Mouse (Mus musculus) CH12.LX (cell line): ENCODE data around the gene Ly6g6d. TPM values are rescaled to one million over a fixed set of nuclear protein-coding genes. Genes with fewer than 3 reads are reported as not detected.
"Not testable (repeated sequence)": the region's sequence is repeated elsewhere in the genome, so short reads cannot be mapped to it uniquely, and the experiment has no call there.

Source experiments
- DNase-seq: peaks from one replicate; pipeline ENCODE4 v3.0.0-alpha.2; 2013; ENCODE audit errors: extremely low read depth
- H3K27ac ChIP-seq: 2 replicates; pipeline ENCODE4 v1.5.1; 2012; ENCODE audit warnings: low read depth, mild to moderate bottlenecking, control low read depth, moderate library complexity; ENCODE audit not compliant: insufficient read depth
- H3K27me3 ChIP-seq: replicated peaks from 2 replicates; pipeline ENCODE3; 2012; ENCODE audit warnings: inconsistent platforms
- H3K36me3 ChIP-seq, 2 experiments: replicated peaks in 1 of 2; 2 replicates each; pipeline versions ENCODE3 to v1.6.1; 2012; ENCODE audit warnings: inconsistent platforms in 1 of 2, low read length in 1 of 2, mild to moderate bottlenecking in 1 of 2, mixed read lengths in 1 of 2, moderate library complexity in 1 of 2; ENCODE audit not compliant: control insufficient read depth in 1 of 2, insufficient read depth in 1 of 2
- H3K4me1 ChIP-seq, 2 experiments: 2 replicates each; pipeline ENCODE4 v1.6.1; 2012; ENCODE audit warnings: inconsistent platforms in 1 of 2, moderate library complexity in 1 of 2; ENCODE audit not compliant: insufficient read depth in 2 of 2, control insufficient read depth in 1 of 2
- H3K4me2 ChIP-seq: 2 replicates; pipeline ENCODE4 v1.6.1; 2012; ENCODE audit warnings: low read depth, mild to moderate bottlenecking, control low read depth; ENCODE audit not compliant: poor library complexity, insufficient read depth, severe bottlenecking
- H3K4me3 ChIP-seq, 3 experiments: fragments of 150-350 bp in 1 of 3; sonication (generic) in 1 of 3; replicated peaks in 1 of 3; 2 replicates each; pipeline versions ENCODE3 to v1.5.1; 2011 to 2012; ENCODE audit warnings: low read depth in 2 of 3, low read length in 2 of 3, mild to moderate bottlenecking in 2 of 3, moderate library complexity in 2 of 3, control low read depth in 1 of 3, improper control_type of control experiment in 1 of 3, inconsistent platforms in 1 of 3, mixed read lengths in 1 of 3; ENCODE audit not compliant: poor library complexity in 1 of 3
- H3K79me2 ChIP-seq: replicated peaks from 2 replicates; pipeline ENCODE4 v1.6.1; 2012; ENCODE audit warnings: mild to moderate bottlenecking, moderate library complexity; ENCODE audit not compliant: control insufficient read depth, poor library complexity, insufficient read depth, severe bottlenecking; ENCODE audit errors: extremely low read depth
- H3K9ac ChIP-seq: 2 replicates; pipeline ENCODE4 v1.6.1; 2012; ENCODE audit warnings: low read depth, mild to moderate bottlenecking, control low read depth, moderate library complexity; ENCODE audit not compliant: insufficient read depth
- H3K9me3 ChIP-seq: replicated peaks from 2 replicates; pipeline ENCODE3; 2012; ENCODE audit warnings: low read length, inconsistent platforms, mixed read lengths
- CHD2 ChIP-seq: IDR thresholded peaks from 2 replicates; pipeline ENCODE4 v1.6.1; 2011; ENCODE audit warnings: low read length, improper control_type of control experiment
- CTCF ChIP-seq, 2 experiments: IDR thresholded peaks in 1 of 2; conservative IDR thresholded peaks in 1 of 2; 2 replicates each; pipeline ENCODE4 v1.5.1; 2011 to 2012; ENCODE audit warnings: low read depth in 2 of 2, low read length in 2 of 2, improper control_type of control experiment in 1 of 2, inconsistent platforms in 1 of 2, mild to moderate bottlenecking in 1 of 2, moderate library complexity in 1 of 2
- HCFC1 ChIP-seq: IDR thresholded peaks from 2 replicates; pipeline ENCODE4 v1.6.1; 2012; ENCODE audit warnings: low read depth, mild to moderate bottlenecking, inconsistent platforms, low read length, improper control_type of control experiment
- JUN ChIP-seq: IDR thresholded peaks from 2 replicates; pipeline ENCODE4 v1.6.1; 2011; ENCODE audit warnings: low read depth, mild to moderate bottlenecking, low read length, improper control_type of control experiment, moderate library complexity; ENCODE audit not compliant: insufficient read depth
- JUND ChIP-seq: conservative IDR thresholded peaks from 2 replicates; pipeline ENCODE4 v1.6.1; 2011; ENCODE audit warnings: low read depth, low read length, improper control_type of control experiment
- KAT2A ChIP-seq: IDR thresholded peaks from 2 replicates; pipeline ENCODE4 v1.6.1; 2012; ENCODE audit warnings: low read length, improper control_type of control experiment, inconsistent platforms; ENCODE audit not compliant: insufficient replicate concordance
- MAX ChIP-seq: IDR thresholded peaks from 2 replicates; pipeline ENCODE4 v1.6.1; 2011; ENCODE audit warnings: low read length, improper control_type of control experiment
- NRF1 ChIP-seq: IDR thresholded peaks from 2 replicates; pipeline ENCODE4 v1.6.1; 2014; ENCODE audit warnings: low read depth, mild to moderate bottlenecking, inconsistent platforms, low read length, improper control_type of control experiment, moderate library complexity
- RAD21 ChIP-seq: IDR thresholded peaks from 2 replicates; pipeline ENCODE4 v1.6.1; 2011; ENCODE audit warnings: low read depth, mild to moderate bottlenecking, low read length, improper control_type of control experiment, moderate library complexity
- SMC3 ChIP-seq: IDR thresholded peaks from 2 replicates; pipeline ENCODE4 v1.6.1; 2011; ENCODE audit warnings: low read depth, low read length, improper control_type of control experiment
- TBP ChIP-seq: conservative IDR thresholded peaks from 2 replicates; pipeline ENCODE4 v1.6.1; 2011; ENCODE audit warnings: low read depth, low read length, improper control_type of control experiment
- TCF12 ChIP-seq: IDR thresholded peaks from 2 replicates; pipeline ENCODE4 v1.6.1; 2014; ENCODE audit warnings: low read depth, mild to moderate bottlenecking, inconsistent platforms, low read length, improper control_type of control experiment
- USF1 ChIP-seq: IDR thresholded peaks from 2 replicates; pipeline ENCODE4 v1.6.1; 2014; ENCODE audit warnings: low read depth, mild to moderate bottlenecking, inconsistent platforms, low read length, improper control_type of control experiment
- ZC3H11A ChIP-seq: IDR thresholded peaks from 2 replicates; pipeline ENCODE4 v1.6.1; 2012; ENCODE audit warnings: low read depth, mild to moderate bottlenecking, inconsistent platforms, low read length, improper control_type of control experiment
- ZNF384 ChIP-seq: IDR thresholded peaks from 2 replicates; pipeline ENCODE4 v1.6.1; 2012; ENCODE audit warnings: low read depth, low read length, improper control_type of control experiment, inconsistent platforms
- dilution Hi-C: fragments of 300-500 bp; cut with MboI; formaldehyde crosslinking; loops from 2 replicates; pipeline ENCODE4 v1.14.3; 2020; ENCODE audit warnings: low sequenced_read_pairs; ENCODE audit not compliant: extremely low pct_unique_long_range_greater_than_20kb, extremely low pct_ligation_motif_present
- in situ Hi-C: fragments of 300-500 bp; cut with MboI; formaldehyde crosslinking; loops from 3 replicates; pipeline ENCODE4 v1.14.3; 2019; ENCODE audit warnings: low sequenced_read_pairs, low pct_ligation_motif_present, low pct_unique_long_range_greater_than_20kb, mixed read lengths
- polyA plus RNA-seq: library from polyadenylated mRNA; unstranded; fragments of >175 nt; gene quantifications from 2 replicates; pipeline ENCODE4 v1.2.1, GENCODE M21; 2012; ENCODE audit warnings: low read depth; ENCODE audit not compliant: insufficient read length
- total RNA-seq, 2 experiments: library from RNA; depleted of rRNA; stranded (reverse); fragments of 300-350 nt in 1 of 2; fragments of >200 nt in 1 of 2; gene quantifications; 2 replicates each; pipeline ENCODE4 v1.2.3; 2012 to 2014

Ly6g6d gene
- total and polyA plus RNA-seq, 3 experiments = 0.44 TPM; not detected in 2

- dilution Hi-C loops = no loop called here
- H3K4me1 ChIP-seq = peaks cover 5 to 27% of the 10 kb centered on the region in 2 experiments; a peak in 3 of 4 replicates
- no peaks in the 10 kb centered on the region for H3K79me2 ChIP-seq
- TF ChIP-seq ZNF384 (no peak), TCF12 (no peak), JUND (no peak), NRF1 (no peak), MAX (no peak), USF1 (no peak), JUN (no peak), CHD2 (no peak), RAD21 (no peak), KAT2A (no peak), HCFC1 (no peak), CTCF (conservative IDR thresholded peaks at IDR 0.05 in 1 of 2, IDR thresholded peaks at IDR 0.05 in 1 of 2; ENCODE audit: low read depth in 2 of 2, low read length in 2 of 2) (no peak), ZC3H11A (no peak)
- no peaks in the 10 kb centered on the region for H3K9me3 ChIP-seq
- no peaks in the 10 kb centered on the region for H3K27me3 ChIP-seq
- no peak for DNase-seq
- no peak overlapping the region for H3K4me2 ChIP-seq
- in situ Hi-C loops = no loop called here
- no peak overlapping the region for H3K4me3 ChIP-seq
- H3K9ac ChIP-seq = no peak overlapping the region
- no peak overlapping the region for H3K27ac ChIP-seq
- H3K36me3 ChIP-seq = peaks cover 0 to 20% of the 10 kb centered on the region in 2 experiments
Observed at GRCm38 (mm10) chr17:35034896-35035295, 43.0 kb downstream of the Ly6g6d start.

- H3K79me2 ChIP-seq, H3K4me3 ChIP-seq, H3K9ac ChIP-seq, dilution Hi-C loops, H3K9me3 ChIP-seq, H3K27ac ChIP-seq, H3K4me2 ChIP-seq, in situ Hi-C loops, H3K27me3 ChIP-seq, DNase-seq: not testable (repeated sequence)
- H3K36me3 ChIP-seq = peaks cover 0 to 26% of the 10 kb centered on the region in 2 experiments
- peaks cover 5 to 39% of the 10 kb centered on the region in 2 experiments; a peak in 3 of 4 replicates for H3K4me1 ChIP-seq
Observed at GRCm38 (mm10) chr17:35033703-35034102, 44.2 kb downstream of the Ly6g6d start.

- in situ Hi-C loops = no loop called here
- dilution Hi-C loops = no loop called here
- Histone ChIP-seq H3K27me3 (no peaks in the 10 kb centered on the region), H3K9ac (no peak overlapping the region), H3K4me2 (no peak overlapping the region), H3K27ac (no peak overlapping the region), H3K36me3 (peaks cover 0 to 26% of the 10 kb centered on the region in 2 experiments), H3K9me3 (no peaks in the 10 kb centered on the region), H3K79me2 (no peaks in the 10 kb centered on the region), H3K4me3 (no peak overlapping the region), H3K4me1 (peaks cover 10 to 49% of the 10 kb centered on the region in 2 experiments)
- peak; percentile 40 for DNase-seq
- TF ChIP-seq ZC3H11A = no peak
- peak; percentile 27; the same call in 1 of the 2 replicates for TF ChIP-seq SMC3
- TF ChIP-seq RAD21 = peak; percentile 10
- peak in 1 of 2 experiments; percentile 40; a peak in 2 of 4 replicates for TF ChIP-seq CTCF (conservative IDR thresholded peaks at IDR 0.05 in 1 of 2, IDR thresholded peaks at IDR 0.05 in 1 of 2; ENCODE audit: low read depth in 2 of 2, low read length in 2 of 2)
- TF ChIP-seq TBP = no peak
Observed at GRCm38 (mm10) chr17:35032323-35032870, 45.5 kb downstream of the Ly6g6d start.
